Mouse (Mus musculus) inflammation-experienced regulatory T-cells, adult 6 months (primary cell): Measurements from ENCODE around the gene Foxp4. TPM values are rescaled to one million over a fixed set of nuclear protein-coding genes. Genes with fewer than 3 reads are reported as not detected.
"Not testable (repeated sequence)": the region's sequence is repeated elsewhere in the genome, so short reads cannot be mapped to it uniquely, and the experiment has no call there.

ENCODE experiments used
- ATAC-seq: one replicate; pipeline ENCODE4 v1.8.0; 2017
- polyA plus RNA-seq, 3 experiments: library from polyadenylated mRNA; unstranded; fragments of 100-300 nt; shearing (Covaris generic); gene quantifications; one replicate each; pipeline ENCODE4 v1.2.1; 2017

Gene Foxp4
- polyA plus RNA-seq, 3 experiments from 2014 or later: 1.9 to 5.7 (median 4.4) TPM

DNA sequence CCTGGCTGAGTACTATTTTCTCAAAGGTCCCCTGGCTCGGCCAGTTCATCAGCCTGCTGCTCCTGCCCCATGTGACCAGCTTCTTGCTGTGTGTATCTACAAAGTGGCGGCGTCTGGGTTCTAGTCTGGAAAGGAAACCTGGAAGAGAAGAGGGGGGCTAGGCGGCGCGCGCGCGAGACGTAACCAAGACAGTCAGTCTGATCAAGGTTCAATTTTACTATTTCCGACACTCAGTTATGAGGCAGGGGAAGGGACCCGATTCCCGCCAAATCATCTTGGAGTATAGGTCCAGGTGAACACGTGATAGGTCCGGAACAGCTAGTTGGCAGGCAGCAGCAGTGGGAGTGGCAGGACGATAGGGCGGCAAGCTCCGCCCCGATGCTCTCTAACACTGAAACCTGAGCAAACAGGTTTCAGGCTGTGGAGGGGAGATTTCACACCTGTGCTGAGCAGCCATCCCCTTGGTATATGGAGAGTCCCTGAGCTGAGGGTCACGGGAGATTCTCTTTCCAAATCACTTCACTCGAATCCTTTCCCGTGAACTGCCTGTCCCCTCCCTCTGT is 72.6 kb downstream of the Foxp4 start:
- ATAC-seq: not testable (repeated sequence)

DNA sequence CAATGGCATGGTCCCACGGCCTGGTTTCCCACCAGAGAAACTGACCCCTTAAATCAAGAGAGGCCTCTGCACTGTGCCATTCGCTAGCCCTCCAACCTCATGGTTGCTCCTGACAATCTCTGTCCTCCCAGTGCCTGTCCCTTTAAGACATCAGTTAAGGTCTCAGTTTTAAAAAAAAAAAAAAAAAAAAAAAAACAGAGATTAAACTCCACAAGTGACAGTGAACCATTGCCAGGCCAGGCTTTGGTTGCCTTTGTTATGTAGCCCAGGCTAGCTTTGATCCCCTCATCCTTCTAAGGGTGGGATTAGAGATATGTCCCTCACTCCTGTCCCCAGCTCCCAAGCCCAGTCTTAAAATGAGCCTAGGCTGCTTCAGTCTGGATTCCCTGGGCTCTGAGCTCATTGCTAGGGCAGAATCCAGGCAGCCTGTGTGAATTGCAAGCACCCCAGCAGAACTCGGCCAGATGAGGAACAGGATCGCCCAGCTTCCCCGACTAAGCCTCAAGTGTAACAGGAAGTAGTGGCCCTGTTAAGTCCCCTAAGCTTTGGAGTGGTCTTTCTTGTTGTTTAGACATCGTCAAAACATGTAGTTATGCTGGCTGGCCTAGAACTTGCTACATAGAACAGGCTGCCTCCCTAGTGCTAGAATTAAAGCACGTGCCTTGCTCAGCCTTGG is 73.7 kb downstream of the Foxp4 start:
- no peak for ATAC-seq

DNA sequence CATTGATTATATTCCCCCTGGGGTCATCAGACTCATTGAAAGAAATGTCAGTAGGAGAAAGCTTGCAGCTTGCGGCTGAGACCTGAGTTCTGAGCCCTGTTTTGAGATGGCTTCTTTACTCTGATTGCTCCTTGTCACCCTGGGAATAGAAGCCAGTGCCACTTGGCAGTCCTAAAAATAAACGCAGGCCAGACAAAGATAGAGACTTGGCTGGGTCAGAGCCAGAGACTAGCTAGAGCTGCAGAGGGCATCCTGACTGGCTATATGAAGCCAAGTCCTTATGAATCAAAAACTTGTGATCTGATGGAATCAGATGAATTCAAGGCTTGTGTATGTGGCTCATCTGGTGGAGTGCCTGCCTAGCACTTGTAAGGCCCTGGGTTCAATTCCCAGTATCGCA is 74.4 kb downstream of the Foxp4 start:
- ATAC-seq: no peak

DNA sequence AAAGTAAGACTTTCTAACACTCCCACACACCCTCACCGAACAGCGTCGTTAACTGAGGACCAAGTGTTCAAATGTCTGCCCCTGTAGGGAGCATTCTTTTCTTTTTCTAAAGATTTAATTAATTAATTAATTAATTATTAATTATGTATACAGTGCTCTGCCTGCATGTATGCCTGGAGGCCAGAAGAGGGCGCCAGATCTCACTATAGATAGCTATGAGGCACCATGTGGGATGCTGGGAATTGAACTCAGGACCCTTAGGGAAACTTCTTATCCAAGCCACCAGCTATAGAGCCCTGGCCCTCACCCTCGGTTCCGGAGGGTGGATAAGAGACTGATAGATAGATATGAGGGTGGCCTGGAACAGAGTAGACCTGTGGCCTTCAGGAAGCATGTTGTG is 76.5 kb downstream of the Foxp4 start:
- ATAC-seq: no peak

DNA sequence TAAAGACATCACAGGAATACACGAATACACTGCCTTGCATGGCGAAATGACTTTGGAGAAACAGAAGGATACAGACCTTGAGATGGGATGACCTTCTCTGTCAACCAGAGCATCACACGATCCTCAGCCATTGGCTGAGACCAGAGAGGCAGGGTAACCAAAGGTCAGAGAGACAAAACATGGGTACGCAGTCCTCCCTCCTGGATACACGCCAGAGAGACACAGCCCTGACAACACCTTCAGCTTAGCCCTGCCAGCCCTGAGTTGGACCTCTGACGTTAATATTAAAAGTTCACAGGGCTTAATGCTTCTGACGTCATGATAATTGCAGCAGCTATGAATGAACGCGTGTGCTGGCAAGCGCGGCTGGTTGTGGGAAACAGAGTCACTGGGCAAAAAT is 78.8 kb downstream of the Foxp4 start:
- no peak for ATAC-seq

DNA sequence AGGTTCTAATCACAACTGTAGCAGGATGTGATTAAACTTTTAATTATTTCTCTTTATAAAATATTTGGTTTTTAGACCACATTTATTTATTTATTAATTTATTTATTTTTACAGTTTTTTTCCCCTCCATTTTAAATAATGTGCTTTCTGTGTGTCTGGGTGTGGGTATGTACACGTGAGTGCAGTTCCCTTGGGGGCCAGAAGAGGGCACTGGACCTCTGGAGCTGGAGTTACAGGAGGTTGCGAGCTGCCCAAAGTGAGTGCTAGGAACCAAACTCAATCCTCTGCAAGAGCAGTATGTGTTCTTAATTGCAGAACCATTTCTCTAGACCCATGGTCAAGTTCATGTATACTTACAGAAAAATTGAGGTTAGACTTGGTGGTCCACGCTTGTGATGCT is 81.0 kb downstream of the Foxp4 start:
- ATAC-seq: no peak

DNA sequence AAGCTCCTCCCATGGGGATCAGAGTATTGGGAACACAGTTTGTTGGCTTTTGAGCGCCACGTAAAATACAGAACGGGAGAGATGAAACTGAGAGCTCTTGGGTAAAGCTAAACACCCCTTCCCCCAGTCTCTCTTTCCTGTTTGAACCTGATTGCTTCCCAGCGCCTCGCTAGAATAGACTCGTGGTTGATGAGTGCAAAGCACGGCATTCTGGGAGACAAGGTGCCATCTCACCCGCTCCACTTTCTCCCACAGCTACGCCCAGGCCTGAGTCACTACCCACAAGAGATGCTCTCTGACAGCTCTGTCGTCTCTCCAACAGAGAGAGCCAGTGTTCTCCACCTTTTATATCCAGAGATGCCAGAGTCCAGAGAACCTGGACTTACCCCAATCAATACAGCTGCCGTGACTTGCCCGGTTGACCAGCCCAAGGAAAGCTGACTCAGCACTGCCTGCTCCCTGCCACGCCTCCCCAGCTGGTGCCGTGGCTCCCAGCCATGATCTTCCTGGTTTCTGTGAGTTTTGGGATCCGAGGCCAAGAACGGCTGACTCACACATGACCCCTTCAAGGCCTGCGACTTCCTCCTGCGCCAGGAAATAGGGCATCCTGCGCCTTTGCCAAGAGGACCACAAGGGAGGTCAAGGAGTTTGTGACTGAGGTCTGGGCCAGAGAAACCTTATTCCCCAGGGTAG is 82.4 kb downstream of the Foxp4 start:
- ATAC-seq: no peak

DNA sequence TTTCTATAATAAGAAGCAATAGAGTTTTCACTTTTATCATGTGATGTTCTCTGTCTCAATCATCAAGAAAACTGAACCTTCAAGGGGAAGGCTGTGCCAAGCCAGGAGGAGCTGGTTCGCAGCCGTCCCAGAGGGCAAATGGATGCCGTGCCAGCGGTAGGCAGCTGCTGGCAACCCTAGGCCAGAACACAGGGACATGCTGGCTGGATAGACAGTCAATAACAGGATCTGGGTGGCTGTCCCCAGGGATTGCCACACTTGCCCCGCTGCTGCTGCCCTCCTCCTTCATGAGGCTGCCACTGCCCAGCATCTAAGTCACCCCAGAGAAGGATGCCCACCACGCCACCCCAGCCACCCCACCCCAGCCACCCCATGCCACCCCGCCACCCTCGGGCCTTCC is 82.9 kb downstream of the Foxp4 start:
- ATAC-seq: no peak

DNA sequence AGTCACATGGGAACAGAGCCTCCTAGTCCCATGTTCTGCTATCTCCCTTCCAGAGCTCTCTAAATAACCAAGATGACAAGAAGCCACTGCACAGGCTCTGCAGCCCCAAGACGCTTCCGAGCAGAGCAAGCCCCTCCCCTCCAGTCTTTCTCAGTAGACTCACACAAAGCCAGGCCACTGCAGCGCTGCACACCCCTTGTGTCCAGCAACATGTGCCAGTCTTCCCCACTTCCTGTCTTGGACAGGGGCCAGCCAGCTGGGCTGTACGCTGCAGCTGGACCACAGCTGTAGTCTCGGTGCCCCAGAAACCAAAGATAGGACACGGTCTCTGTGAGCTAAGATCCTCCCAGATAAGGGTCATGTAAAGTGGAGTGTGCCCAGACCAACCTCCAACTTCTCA is 86.6 kb downstream of the Foxp4 start:
- no peak for ATAC-seq

DNA sequence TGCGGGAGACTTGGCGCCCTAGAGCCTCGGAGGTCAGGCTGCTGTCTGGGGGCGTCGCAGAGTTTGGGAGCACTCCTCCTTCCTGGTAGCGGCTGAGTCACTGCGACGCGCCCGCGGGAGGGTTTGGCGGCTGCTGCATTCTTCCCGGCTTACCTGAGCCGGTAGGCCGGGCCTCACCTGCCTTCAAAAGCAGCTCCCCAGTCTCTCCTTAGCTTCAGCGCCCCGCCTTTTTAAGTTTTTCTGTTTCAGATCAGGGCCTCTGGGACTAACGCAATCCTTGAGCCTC is 90.0 kb downstream of the Foxp4 start, which contains the start of gene Mdfi:
Mdfi (minus strand) TSS at position 210 of the 286 bp plus-strand sequence.
- ATAC-seq: no peak

DNA sequence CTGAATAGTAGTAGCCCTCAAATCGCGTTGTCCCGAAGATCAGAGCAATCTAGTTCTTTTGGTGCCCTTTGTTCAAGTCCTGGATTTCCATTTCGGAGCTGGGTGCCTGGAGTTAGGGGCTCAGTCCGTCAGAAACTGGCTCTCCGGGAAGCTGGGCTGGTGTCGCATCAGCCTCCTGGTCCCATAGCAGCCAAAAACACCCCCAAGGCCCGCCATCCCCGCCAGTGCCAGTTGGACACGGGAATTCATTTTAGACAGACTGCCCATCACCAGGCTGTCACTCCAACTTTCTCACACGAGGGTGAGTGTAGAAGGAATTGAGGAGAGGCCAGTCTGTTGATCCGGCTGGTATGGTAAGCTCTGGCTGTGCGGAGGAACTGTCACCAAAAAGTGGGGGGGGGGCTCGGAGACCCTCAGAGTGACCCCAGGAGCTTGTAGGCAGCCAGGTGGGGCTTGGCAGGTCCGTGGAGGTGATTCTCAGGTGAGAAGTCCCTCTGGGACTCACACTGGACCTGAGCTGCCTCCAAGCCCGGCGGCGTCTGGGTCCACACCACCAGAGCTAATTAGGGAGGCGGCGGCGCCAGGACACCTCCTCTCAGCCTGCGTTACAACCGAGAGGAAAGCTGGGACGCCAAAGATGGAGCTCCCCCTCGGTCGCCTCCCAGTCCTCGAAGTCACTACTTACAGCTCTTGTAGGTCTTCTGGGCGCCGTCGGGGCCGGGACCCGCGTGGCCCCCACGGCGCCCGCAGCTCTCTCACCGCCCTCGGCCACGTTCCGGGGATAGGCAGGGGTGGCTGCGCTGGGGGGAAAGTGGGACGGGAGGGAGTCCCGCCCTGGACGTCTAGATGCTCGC is 90.6 kb downstream of the Foxp4 start:
- no peak for ATAC-seq

DNA sequence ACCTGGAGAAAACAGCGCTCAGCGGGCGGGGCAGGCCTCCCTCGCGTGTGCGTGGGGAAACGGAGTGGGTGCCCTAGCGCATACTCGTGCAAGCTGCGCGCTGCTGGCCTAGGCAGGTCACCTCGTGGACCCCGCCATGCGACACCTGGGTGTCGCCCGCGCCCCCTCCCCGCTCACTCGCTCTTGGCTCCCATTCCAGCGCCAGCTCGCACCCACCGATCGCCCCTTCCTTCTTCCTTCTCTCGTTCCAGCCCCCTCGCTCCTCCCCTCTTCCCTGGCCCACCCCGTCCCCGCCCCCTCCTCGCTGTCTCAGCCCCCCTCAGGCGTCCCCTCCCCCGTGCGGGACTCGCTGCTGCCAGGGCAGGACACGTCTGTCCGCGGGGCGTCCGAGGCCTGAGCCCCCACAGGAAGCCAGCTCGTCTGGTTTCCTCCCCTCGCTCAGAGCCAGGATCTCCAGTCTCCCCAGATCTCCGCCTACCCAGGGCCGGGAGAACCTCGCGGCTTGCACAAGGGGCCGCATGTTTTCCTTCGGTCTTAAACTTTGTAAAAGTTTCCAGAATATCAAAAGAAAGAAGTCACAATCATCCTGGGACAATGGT is 91.3 kb downstream of the Foxp4 start:
- ATAC-seq: no peak

DNA sequence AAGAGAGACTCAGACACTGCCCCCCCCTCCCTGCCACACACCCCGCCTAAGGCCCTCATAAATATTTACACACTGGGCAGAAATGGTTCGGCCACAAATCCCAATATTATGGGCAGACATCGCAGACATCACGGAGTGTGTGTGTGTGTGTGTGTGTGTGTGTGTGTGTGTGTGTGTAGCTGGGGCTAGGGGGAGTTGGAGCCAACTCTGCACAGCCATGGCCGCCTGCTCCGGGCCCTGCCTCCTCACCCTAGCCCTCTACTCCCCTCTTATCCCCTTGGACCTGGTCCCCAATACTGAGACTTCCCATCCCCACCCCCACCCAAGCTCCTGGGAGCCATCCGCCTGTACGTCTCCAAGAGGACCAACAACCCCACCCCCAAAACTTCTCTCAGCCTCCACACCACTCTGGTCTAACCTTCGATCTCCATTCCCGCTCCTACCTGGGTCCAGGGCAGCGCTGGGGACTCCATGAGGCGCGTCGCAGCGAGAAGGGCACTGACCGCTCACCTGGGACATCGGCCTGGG is 91.9 kb downstream of the Foxp4 start:
- ATAC-seq: no peak

DNA sequence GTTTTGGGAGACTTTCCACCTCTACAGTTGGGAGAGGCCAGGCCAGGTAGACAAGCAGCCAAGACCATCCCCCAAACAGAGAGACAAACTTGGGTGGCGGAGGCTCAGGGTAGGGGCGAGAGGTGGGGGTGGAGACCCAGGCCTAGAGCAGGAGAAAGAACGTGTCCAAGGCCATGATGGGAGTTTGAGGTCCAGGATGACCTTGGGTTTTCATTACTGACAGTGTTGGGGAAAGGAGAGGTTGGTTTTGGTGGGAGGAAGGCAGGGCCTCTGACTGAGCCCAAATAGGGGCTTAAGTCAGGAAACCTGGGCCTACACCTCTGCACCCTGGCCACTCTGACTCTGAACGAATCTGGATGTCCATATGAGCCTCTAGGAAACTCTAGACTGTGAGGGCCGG is 92.7 kb downstream of the Foxp4 start:
- no peak for ATAC-seq

DNA sequence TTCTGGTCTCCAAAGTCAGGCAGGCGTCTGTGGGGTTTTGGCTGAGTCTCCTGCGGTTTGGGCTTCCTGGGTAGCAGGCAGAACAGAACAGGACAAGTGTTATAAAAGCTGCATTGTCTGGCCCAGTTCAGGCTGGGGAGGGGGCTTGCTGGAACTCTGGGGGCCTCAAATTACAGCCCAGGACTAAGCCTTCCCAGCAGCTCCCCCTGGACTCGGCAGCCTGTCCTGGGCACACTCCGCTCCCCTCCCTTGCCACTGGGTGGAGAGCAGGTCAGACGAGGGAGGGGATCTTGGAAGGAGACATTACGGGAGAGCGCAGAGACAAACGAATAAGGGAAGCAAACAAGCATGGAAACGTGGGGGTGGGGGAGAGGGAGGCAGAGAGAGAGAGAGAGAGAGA is 93.3 kb downstream of the Foxp4 start:
- ATAC-seq: no peak

DNA sequence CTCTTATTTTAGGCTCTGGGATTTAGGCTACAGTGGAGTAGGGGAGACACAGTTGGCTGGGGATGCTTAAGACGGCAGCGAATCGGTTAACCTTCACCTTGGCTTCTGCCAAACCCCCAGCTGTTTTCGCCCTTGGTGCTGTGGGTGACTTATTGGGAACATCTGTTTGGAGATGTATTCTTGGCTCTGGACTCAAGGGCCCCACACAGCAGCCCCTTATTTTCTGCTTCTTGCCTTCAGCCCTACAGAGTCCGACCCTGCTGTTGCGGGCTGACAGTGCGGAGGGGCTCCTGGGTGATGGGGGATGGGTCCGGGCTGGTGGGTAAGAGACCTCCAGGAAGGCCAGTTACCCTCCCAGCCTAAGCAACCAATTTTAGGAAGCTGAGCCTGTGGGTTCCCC is 103.1 kb downstream of the Foxp4 start:
- ATAC-seq: no peak

DNA sequence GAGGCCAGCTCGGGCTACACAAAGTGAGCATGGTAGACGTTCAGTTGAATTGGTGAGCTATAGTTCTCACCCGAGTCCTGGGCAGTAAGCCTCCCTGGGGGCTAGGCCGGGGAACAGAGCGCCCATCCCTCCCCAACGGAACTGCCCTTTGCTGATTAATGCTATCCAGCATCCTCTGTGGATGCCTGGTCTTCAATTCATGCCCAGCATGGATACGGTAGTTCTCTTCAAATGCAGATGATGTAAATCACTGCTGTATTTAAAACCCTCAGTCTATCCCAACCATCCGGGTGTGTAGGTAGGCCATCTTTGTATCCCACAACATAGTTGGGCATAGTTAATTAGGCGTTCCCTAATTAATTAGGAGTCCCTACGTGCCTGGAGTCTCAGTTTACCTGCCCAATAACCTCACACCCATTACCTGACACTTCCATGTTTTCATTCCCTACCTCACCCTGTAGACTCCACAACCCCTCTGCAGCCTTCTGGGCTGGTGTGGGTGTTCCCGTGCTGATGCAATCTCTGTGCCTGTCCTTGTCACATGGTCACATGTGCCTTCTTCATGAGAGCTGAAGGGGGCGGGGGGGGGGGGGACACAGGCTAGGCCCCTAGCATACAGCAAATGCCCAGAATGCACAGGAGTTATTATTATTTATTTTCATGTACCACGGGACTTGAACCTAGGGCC is 106.3 kb downstream of the Foxp4 start:
- no peak for ATAC-seq

Other genes with a start within 250 kb of the Foxp4 start
- gene Tomm6, start 236.3 kb downstream of the Foxp4 start, polyA plus RNA-seq: 100 to 1,000 TPM; 299 to 411 (median 338) TPM
- gene Frs3, start 235.6 kb downstream of the Foxp4 start, polyA plus RNA-seq: not detected
- not detected for gene Gm21981, start 230.2 kb downstream of the Foxp4 start, polyA plus RNA-seq
- gene Prickle4, start 229.9 kb downstream of the Foxp4 start, polyA plus RNA-seq: not detected
- not detected for gene Pgc, start 197.8 kb downstream of the Foxp4 start, polyA plus RNA-seq
- gene Tfeb, start 187.6 kb downstream of the Foxp4 start, polyA plus RNA-seq: 10 to 100 TPM in 1 of 3 experiments, 1 to 10 TPM in 2; 5.6 to 10.6 (median 6.5) TPM
- gene Mdfi, start 90.0 kb downstream of the Foxp4 start, polyA plus RNA-seq: not detected
- gene 1700122O11Rik, start 113.6 kb upstream of the Foxp4 start, polyA plus RNA-seq: not detected
- gene 1700067P10Rik, start 164.7 kb upstream of the Foxp4 start, polyA plus RNA-seq: not detected
- not detected for gene 9830107B12Rik, start 221.6 kb upstream of the Foxp4 start, polyA plus RNA-seq
- under 1 TPM in 1 of 3 experiments, not detected in 2; 0.36 TPM for gene A530064D06Rik, start 242.6 kb upstream of the Foxp4 start, polyA plus RNA-seq